Mouse (Mus musculus) neutrophil, adult 5-6 weeks (primary cell): ENCODE results near the gene Got1. TPM values are rescaled to one million over a fixed set of nuclear protein-coding genes. Genes with fewer than 3 reads are reported as not detected.
A peak's percentile ranks its signal among the peaks of the same experiment; 100 is the strongest.
"Not testable (repeated sequence)": the region's sequence is repeated elsewhere in the genome, so short reads cannot be mapped to it uniquely, and the experiment has no call there.

ENCODE experiments used
- ATAC-seq: fragments of 151-379, 151-347 bp; 2 replicates; pipeline ENCODE4 v1.8.0; 2017; ENCODE audit warnings: mild to moderate bottlenecking, moderate TSS enrichment; ENCODE audit not compliant: insufficient number of reproducible peaks, poor library complexity, low FRiP score, severe bottlenecking; ENCODE audit errors: extremely low read depth
- total RNA-seq: library from RNA; stranded (forward); fragments of 200-1000 nt; gene quantifications from 2 replicates; pipeline ENCODE4 v1.2.3, GENCODE M21; 2017

The Got1 gene
- total RNA-seq, 1 experiment from 2014 or later: 16.6 TPM

- no peak for ATAC-seq
Observed at GRCm38 (mm10) chr19:43497440-43497839, 27.0 kb downstream of the Got1 start.

DNA sequence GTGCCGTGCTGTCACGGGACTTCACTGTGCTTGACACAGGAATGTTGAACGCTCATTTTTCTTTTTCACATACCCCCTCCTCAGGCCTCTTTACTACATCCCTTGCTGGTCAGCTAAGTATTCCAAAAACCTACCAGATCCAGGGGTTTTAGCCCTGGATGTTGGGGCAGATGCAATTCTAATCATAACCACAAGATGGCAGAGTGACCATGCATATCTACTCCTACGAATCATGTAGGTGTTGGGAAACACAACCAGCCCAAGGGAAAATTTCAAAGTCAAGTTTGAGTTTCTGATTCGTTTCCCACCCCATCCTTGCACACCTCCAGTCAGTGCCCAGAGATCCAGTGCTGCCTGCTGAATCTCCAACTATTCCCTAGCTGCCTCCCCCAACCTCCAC is 28.6 kb downstream of the Got1 start:
- ATAC-seq: peak; percentile 45; the same call in 1 of the 2 replicates

DNA sequence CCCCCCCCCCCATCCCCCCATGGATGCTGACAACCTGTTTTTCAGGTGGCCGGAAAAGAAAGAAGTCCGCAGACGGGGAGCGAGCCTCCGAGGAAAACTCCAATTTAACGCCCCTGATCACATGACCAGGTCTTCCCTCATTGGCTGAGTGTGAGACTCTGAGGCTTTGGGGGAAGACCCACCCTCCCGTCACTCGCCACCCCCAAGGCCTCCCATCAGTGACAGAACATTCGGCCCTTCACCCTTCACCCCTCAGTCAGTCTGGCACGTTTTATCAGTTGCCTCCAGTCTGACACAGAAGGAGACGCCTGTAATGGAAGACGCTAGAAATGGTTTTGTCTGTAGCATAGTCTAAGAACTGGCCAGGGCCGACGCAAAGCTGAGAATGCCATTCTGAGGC is 29.5 kb downstream of the Got1 start:
- ATAC-seq: no peak

DNA sequence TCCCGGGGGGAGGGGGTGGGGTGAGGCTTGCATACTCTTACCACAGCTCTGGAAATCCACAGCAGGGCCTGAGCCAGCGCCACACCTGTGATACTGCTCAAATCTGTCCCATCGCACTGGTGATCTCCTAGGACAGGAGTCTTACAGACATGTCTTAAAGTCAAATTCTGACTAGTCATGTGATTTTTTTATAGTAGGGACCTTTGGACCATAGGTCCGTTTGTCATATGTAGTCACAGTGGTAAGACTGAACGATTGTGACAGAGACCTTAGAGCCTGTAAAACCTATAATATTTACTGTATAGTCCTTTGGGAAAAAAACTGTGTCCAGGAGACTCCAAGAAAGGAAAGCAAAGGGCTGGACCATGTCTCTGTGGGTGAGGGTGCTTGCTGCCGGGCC is 30.5 kb downstream of the Got1 start:
- no peak for ATAC-seq

- ATAC-seq: not testable (repeated sequence)
Observed at GRCm38 (mm10) chr19:43493316-43493715, 31.1 kb downstream of the Got1 start.

DNA sequence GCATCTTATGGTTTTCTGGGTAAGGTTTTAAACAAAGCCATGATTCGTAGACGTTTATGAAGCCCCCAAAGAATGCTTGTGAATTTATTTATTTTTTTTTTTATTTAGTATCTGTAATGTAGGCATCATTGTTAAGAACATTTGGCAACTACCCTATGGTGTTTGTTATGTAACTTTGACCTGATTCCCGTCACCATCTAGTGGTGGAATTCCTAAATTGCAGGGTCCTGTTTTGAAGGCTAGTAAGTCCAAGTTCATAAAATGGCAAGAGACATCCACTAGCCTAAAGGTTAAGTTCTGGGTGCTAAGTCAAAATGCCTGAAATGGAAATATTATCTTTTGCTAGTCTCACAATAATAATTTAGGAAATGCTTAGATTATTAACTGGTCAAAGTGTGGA is 37.0 kb downstream of the Got1 start:
- no peak for ATAC-seq

DNA sequence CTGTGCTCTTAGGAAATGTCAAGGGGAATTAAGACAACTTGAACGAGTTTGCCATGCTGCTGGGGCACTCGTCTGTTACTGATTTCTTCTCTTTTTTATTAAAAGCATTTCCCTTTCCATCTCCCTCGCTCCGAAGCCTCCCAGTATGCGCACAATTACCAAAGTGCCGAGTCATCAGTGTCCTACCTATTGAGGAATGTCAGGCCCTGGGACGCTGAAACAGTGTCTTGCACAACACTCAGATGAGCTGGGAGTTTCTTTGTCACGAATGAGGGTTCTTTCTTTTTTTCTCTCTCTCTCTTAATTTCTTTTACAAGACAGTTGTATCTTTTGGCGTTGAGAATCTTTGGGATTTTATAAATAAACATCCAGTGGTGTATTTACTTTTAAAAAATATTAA is 43.9 kb downstream of the Got1 start:
- no peak for ATAC-seq

GRCm38 (mm10) chr19:43479431-43479830 is 45.0 kb downstream of the Got1 start:
- ATAC-seq: no peak

- ATAC-seq: no peak
Observed at GRCm38 (mm10) chr19:43478891-43479290, 45.5 kb downstream of the Got1 start.

GRCm38 (mm10) chr19:43477436-43477835 is 47.0 kb downstream of the Got1 start:
- ATAC-seq: no peak

GRCm38 (mm10) chr19:43476063-43476462 is 48.3 kb downstream of the Got1 start:
- no peak for ATAC-seq

DNA sequence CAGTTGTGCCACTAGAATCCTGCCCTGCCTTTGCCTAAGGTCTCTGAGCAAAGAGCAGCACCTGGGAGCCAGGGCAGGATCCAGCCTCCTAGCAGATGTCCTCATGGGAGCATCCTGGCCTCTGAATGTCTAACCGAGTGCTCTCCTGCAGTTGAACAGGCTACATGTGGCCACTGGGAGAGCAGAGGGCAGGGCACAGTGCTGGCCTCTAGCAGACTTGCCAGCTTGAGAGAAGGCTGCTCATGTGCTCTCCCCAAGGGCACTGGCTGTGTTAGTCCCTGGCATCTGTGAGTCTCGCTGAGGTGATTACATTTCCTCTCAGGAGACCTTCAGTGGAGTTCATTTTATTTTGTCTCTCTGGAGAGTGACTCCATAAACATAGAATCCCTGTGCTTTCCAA is 48.8 kb downstream of the Got1 start:
- no peak for ATAC-seq

GRCm38 (mm10) chr19:43472781-43473180 is 51.6 kb downstream of the Got1 start:
- no peak for ATAC-seq

DNA sequence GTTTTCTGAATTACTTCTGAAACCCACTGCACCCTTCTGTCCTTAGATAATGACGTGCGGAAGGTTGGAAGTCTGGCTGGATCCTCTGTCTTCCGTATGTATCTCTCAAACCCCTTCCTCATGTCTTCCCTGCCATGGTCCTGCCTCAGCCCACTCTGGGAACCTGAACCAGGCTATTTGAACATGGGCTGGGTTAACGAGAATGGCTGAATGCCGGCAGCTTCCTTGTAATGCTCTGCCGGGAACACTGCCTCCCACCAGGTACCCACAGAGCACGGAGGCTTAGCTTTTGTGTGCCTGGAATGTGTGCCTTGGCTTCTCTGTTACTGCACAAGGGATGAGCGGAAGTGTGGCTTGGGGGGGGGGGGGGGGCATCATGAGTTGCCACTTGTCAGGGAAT is 52.1 kb downstream of the Got1 start:
- no peak for ATAC-seq

DNA sequence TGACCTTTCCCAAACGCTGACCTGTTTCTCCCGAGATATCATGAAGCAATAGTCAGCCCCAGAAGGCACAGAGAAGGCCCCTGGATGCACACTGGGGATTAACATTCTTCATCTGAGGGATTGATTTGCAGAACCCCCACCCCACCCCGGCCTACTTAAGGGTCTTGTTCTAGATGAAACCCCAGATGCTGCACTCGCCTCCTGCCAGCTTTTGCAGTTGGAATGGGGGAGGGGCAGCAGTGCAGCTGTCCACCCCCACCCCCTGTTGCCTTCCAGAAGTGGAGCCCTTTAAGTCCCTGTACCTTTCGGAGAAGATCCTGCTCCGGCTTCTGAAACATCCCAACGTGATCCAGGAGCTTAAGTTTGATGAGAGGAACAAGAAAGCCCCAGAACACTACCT is 55.1 kb downstream of the Got1 start:
- ATAC-seq: no peak

- ATAC-seq: no peak
Observed at GRCm38 (mm10) chr19:43467927-43468685, 56.3 kb downstream of the Got1 start.

- ATAC-seq: no peak
Observed at GRCm38 (mm10) chr19:43465601-43466255, 58.7 kb downstream of the Got1 start.

- no peak for ATAC-seq
Observed at GRCm38 (mm10) chr19:43465076-43465475, 59.3 kb downstream of the Got1 start.

DNA sequence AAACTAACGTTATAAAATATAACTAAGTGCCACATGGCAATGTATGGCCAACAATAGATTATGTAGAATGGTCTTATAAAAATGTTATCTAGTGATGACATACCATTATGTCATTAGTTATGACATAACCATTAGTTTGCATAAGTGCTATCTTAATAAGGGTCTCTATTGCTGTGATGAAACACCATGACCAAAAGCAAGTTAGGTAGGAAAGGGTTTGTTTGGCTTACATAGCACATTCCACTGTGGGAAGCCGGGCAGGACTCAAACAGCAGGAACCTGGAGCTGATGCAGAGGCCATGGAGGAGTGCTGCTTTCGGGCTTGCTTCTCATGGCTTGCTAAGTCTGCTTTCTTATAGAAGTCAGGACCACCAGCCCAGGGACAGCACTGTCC is 60.1 kb downstream of the Got1 start:
- ATAC-seq: no peak

DNA sequence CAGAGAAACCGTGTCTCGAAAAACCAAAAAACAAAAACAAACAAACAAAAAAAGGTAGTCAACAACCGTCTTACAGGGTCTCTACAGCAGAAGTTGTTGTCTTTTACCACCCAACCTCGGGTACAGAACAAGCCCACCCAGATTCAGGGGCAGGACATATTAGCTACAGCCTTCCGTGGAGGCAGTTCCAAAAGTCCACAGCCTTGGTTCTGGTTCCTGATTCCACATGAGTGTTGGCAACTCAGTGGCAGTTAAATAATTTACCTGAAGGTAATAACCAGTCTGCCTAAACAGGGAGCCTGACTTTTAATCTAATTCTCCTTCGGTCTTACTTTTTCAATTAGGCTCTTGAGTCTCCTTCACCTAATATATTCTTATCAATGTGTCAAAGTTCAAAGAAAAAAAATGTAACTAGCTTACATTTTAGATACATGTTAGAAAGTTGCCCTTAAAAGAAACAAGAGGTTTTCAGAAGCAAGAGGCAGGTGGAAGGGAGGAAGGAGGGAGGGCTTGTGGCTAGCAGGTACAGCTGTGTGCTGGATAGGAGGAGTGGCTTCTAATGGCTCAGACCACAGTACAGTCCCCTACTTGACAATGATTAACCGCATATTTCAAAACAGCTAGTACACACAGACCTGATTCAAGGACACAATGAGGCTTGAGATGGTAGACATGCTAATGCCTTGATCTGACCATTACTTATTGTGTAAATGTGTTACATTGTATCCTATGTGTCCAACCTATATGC is 60.7 kb downstream of the Got1 start:
- no peak for ATAC-seq
